Mouse (Mus musculus): ENCODE measurements around the gene Mthfd1. TPM values are rescaled to one million over a fixed set of nuclear protein-coding genes. Genes with fewer than 3 reads are reported as not detected.

Gene Mthfd1
- polyA plus RNA-seq, 1 experiment: 80.9 TPM

DNA sequence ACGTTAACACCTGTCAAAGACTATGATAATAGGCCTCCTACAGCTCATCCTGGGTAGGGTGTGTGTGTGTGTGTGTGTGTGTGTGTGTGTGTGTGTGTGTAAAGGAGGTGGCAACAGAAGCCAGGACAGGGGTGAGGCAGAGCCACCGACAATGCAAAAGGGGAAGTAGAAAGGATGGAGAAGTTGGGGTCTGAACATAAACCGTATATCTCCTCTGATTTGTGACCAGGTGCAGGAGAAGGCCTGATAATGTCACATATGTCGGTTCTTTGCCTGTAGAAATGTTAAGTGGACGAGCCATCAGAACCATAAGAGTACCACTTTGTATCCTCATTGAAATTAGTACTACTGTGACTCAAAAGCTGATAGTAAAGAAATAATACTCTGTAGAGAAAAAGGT lies 78.6 kb downstream of the Mthfd1 start:
- H3K36me3 ChIP-seq (ENCODE audit: control insufficient read depth, insufficient read depth): peaks cover 3% of the 10 kb centered on the region
- no peaks in the 10 kb centered on the region for H3K27me3 ChIP-seq (ENCODE audit: control insufficient read depth, insufficient read depth, insufficient read length)
- no peaks in the 10 kb centered on the region for H3K79me2 ChIP-seq (ENCODE audit: control insufficient read depth, insufficient read depth)
- H3ac ChIP-seq (ENCODE audit: control insufficient read depth, insufficient read length, low read depth): no peak overlapping the region
- TF ChIP-seq MYOD1 (IDR thresholded peaks at IDR 0.05; ENCODE audit: control insufficient read depth, insufficient read length, low read depth) (no peak), MAX (IDR thresholded peaks at IDR 0.05) (no peak), USF1 (IDR thresholded peaks at IDR 0.05; ENCODE audit: low read depth) (no peak), FOSL1 (IDR thresholded peaks at IDR 0.05; ENCODE audit: insufficient read depth, low read length, poor library complexity, severe bottlenecking) (no peak), CTCF (IDR thresholded peaks at IDR 0.05; ENCODE audit: control insufficient read depth, insufficient read depth, insufficient read length) (no peak)
- no peaks in the 10 kb centered on the region for H3K79me3 ChIP-seq (ENCODE audit: low read depth)
- H3K4me3 ChIP-seq (ENCODE audit: insufficient read depth, poor library complexity, severe bottlenecking): no peak overlapping the region

DNA sequence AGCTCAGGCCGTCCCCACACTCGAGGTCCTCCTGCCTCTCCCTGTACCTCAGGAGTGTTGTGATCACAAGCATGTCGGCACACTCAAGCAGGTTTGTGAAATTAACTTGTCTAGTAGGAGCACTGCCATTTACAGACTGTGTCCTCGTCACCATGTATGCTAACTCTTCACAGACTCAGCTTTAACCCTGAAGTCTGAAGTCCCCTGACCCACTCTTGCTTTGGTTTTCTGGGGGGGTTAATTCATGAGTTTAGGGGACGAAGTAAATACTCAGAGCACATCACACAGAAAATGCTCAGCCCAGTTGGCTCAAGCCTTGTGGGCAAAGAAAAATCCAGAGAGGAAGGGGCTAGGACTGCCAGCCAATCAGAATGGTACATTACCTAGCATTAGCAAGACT lies 80.5 kb downstream of the Mthfd1 start:
- H3K27me3 ChIP-seq (ENCODE audit: control insufficient read depth, insufficient read depth, insufficient read length): no peaks in the 10 kb centered on the region
- TF ChIP-seq MYOD1 (IDR thresholded peaks at IDR 0.05; ENCODE audit: control insufficient read depth, insufficient read length, low read depth) (no peak), USF1 (IDR thresholded peaks at IDR 0.05; ENCODE audit: low read depth) (no peak), MAX (IDR thresholded peaks at IDR 0.05) (no peak), FOSL1 (IDR thresholded peaks at IDR 0.05; ENCODE audit: insufficient read depth, low read length, poor library complexity, severe bottlenecking) (no peak), CTCF (IDR thresholded peaks at IDR 0.05; ENCODE audit: control insufficient read depth, insufficient read depth, insufficient read length) (no peak), CEBPB (IDR thresholded peaks at IDR 0.05; ENCODE audit: low read depth) (no peak), MYOG (IDR thresholded peaks at IDR 0.05; ENCODE audit: control insufficient read depth, extremely low read depth, insufficient read length) (no peak)

DNA sequence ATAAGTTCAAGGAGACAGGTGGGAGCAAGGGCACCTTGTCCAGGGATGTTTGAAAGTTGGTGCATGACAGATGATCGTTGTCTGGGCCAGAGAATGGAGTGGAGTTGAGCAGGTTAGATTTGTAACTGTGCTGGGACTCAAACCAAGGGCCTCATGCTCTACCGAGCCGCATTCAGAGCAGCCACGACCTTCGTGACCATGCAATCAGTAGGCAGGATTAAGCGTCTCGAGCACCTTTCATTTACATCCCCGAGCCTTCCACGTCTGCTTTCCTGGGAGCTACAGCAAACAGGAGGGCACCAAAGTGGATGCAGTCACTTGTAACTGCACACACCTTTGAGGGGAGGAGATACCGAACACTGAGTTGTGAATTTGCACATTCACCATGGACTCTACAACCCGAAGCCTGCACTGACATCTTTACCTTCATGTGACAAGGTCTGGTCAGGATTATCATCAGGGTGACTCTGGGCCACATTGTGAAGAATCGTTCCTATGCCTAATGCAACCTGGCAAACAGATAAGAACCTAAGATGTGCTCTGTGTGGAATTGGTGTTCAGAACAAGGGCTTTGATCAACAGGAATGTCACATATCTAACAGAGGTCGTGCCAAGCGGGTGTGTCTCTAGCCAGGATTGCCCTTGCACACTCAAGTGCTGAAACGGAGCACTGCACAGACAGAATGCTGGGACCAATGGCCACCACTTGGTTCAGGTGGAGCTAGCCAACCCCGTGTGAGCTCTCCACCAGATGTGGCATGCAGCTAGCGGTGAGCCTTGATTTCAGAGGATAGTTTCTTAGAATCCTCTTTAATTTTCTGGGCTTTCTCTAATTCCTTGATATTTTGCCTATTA lies 81.2 kb downstream of the Mthfd1 start:
- Histone ChIP-seq H3K4me3 (ENCODE audit: insufficient read depth, poor library complexity, severe bottlenecking) (no peak overlapping the region), H3K79me2 (ENCODE audit: control insufficient read depth, insufficient read depth) (no peaks in the 10 kb centered on the region), H3K79me3 (ENCODE audit: low read depth) (no peaks in the 10 kb centered on the region), H3K27me3 (ENCODE audit: control insufficient read depth, insufficient read depth, insufficient read length) (no peaks in the 10 kb centered on the region), H3K36me3 (ENCODE audit: control insufficient read depth, insufficient read depth) (no peaks in the 10 kb centered on the region), H3ac (ENCODE audit: control insufficient read depth, insufficient read length, low read depth) (no peak overlapping the region)
- no peak for TF ChIP-seq CTCF (IDR thresholded peaks at IDR 0.05; ENCODE audit: control insufficient read depth, insufficient read depth, insufficient read length)
- TF ChIP-seq USF1 (IDR thresholded peaks at IDR 0.05; ENCODE audit: low read depth): no peak
- TF ChIP-seq MYOD1 (IDR thresholded peaks at IDR 0.05; ENCODE audit: control insufficient read depth, insufficient read length, low read depth): no peak
- no peak for TF ChIP-seq MYOG (IDR thresholded peaks at IDR 0.05; ENCODE audit: control insufficient read depth, extremely low read depth, insufficient read length)
- no peak for TF ChIP-seq CEBPB (IDR thresholded peaks at IDR 0.05; ENCODE audit: low read depth)
- TF ChIP-seq MAX (IDR thresholded peaks at IDR 0.05): no peak
- TF ChIP-seq FOSL1 (IDR thresholded peaks at IDR 0.05; ENCODE audit: insufficient read depth, low read length, poor library complexity, severe bottlenecking): no peak

More for the DNA sequence above, 80.5 kb downstream of the Mthfd1 start:
- Histone ChIP-seq H3ac (ENCODE audit: control insufficient read depth, insufficient read length, low read depth) (no peak overlapping the region), H3K79me3 (ENCODE audit: low read depth) (no peaks in the 10 kb centered on the region), H3K36me3 (ENCODE audit: control insufficient read depth, insufficient read depth) (no peaks in the 10 kb centered on the region), H3K4me3 (ENCODE audit: insufficient read depth, poor library complexity, severe bottlenecking) (no peak overlapping the region), H3K79me2 (ENCODE audit: control insufficient read depth, insufficient read depth) (no peaks in the 10 kb centered on the region)

DNA sequence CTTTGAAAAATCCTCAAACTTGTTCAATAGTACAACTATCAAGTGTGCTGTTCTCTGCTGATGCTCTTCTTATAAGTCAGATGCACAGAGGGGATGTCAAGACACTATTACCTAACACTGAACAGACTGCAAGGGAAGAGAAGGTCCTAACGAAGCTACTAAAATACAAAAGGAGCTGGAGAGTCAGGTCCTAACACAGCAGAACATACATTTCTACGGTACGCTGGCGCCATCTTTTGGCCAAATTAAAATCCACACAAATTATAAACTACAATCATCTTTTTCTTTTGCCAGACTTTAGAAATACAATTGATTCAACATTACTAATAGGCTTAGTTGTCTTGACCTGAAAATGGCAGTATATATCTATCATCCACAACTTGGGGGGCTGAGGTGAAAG lies 86.0 kb downstream of the Mthfd1 start:
- TF ChIP-seq CEBPB (IDR thresholded peaks at IDR 0.05; ENCODE audit: low read depth) (no peak), MAX (IDR thresholded peaks at IDR 0.05) (no peak), CTCF (IDR thresholded peaks at IDR 0.05; ENCODE audit: control insufficient read depth, insufficient read depth, insufficient read length) (no peak), MYOD1 (IDR thresholded peaks at IDR 0.05; ENCODE audit: control insufficient read depth, insufficient read length, low read depth) (no peak), FOSL1 (IDR thresholded peaks at IDR 0.05; ENCODE audit: insufficient read depth, low read length, poor library complexity, severe bottlenecking) (no peak), USF1 (IDR thresholded peaks at IDR 0.05; ENCODE audit: low read depth) (no peak), MYOG (IDR thresholded peaks at IDR 0.05; ENCODE audit: control insufficient read depth, extremely low read depth, insufficient read length) (no peak)

DNA sequence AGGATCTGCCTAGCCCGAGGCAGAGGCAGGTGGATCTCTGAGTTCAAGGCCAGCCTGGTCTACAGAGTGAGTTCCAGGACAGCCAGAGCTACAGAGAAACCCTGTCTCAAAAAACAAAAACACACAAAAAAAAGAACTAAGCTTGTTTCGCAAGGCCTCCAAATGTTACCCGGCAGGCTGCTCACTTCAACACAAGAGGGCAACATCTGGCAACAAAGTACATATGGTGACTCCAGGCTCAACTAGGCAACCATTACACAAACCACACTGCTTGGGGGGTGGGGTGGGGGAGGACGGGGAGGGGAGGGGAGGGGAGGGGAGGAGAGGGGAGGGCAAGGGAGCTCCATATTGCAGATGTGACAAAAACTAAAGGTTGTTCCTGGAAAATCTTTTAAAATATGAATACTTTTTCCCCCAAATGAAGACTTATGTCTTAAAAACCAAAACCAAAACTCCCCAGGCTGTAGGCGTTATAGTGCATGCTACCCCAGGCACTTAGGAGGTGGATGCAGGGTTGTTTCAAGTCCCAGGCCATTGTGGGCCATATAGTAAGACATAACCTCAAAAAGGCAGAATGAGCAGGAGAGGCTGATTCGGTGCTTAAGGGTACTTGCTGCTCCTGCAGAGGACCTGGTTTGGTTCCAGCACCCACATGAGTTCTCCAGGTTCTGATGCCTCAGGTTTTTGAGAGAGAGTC lies 90.8 kb downstream of the Mthfd1 start:
- H3K79me2 ChIP-seq (ENCODE audit: control insufficient read depth, insufficient read depth): no peaks in the 10 kb centered on the region
- no peaks in the 10 kb centered on the region for H3K79me3 ChIP-seq (ENCODE audit: low read depth)
- H3K27me3 ChIP-seq (ENCODE audit: control insufficient read depth, insufficient read depth, insufficient read length): no peaks in the 10 kb centered on the region
- no peak overlapping the region for H3K4me3 ChIP-seq (ENCODE audit: insufficient read depth, poor library complexity, severe bottlenecking)
- peaks cover 24% of the 10 kb centered on the region for H3K36me3 ChIP-seq (ENCODE audit: control insufficient read depth, insufficient read depth)
- no peak for TF ChIP-seq MAX (IDR thresholded peaks at IDR 0.05)
- peak; percentile 17 for TF ChIP-seq CTCF (IDR thresholded peaks at IDR 0.05; ENCODE audit: control insufficient read depth, insufficient read depth, insufficient read length)
- no peak for TF ChIP-seq MYOG (IDR thresholded peaks at IDR 0.05; ENCODE audit: control insufficient read depth, extremely low read depth, insufficient read length)
- TF ChIP-seq USF1 (IDR thresholded peaks at IDR 0.05; ENCODE audit: low read depth): no peak
- TF ChIP-seq MYOD1 (IDR thresholded peaks at IDR 0.05; ENCODE audit: control insufficient read depth, insufficient read length, low read depth): no peak
- TF ChIP-seq FOSL1 (IDR thresholded peaks at IDR 0.05; ENCODE audit: insufficient read depth, low read length, poor library complexity, severe bottlenecking): no peak
- TF ChIP-seq CEBPB (IDR thresholded peaks at IDR 0.05; ENCODE audit: low read depth): peak; percentile 35
- no peak overlapping the region for H3ac ChIP-seq (ENCODE audit: control insufficient read depth, insufficient read length, low read depth)

More for the DNA sequence above, 86.0 kb downstream of the Mthfd1 start:
- H3K79me3 ChIP-seq (ENCODE audit: low read depth): no peaks in the 10 kb centered on the region
- H3K27me3 ChIP-seq (ENCODE audit: control insufficient read depth, insufficient read depth, insufficient read length): no peaks in the 10 kb centered on the region
- no peak overlapping the region for H3ac ChIP-seq (ENCODE audit: control insufficient read depth, insufficient read length, low read depth)
- H3K36me3 ChIP-seq (ENCODE audit: control insufficient read depth, insufficient read depth): no peaks in the 10 kb centered on the region
- no peak overlapping the region for H3K4me3 ChIP-seq (ENCODE audit: insufficient read depth, poor library complexity, severe bottlenecking)
- H3K79me2 ChIP-seq (ENCODE audit: control insufficient read depth, insufficient read depth): no peaks in the 10 kb centered on the region
